Mouse (Mus musculus): Measurements from ENCODE around the gene Tor3a.

Gene Tor3a

DNA sequence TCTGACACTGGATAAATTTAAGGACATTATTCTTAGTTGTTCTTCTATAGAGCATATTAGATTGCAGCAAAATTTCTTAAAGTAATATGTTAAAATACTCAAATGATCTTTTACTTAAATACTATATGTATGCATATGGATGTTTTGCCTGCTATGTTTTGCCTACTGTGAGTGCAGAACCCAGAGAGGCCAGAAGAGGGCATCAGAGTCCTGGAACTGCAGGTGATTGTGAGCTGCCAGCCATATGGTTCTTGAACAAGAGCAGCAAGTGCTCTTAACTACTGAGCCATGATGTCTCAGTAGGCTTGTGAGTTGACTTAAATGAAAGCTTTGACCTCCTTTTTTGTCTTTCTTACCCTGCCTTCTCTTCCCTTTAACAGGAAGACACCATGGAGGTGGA lies 43.2 kb downstream of the Tor3a start:
- no peak for DNase-seq

DNA sequence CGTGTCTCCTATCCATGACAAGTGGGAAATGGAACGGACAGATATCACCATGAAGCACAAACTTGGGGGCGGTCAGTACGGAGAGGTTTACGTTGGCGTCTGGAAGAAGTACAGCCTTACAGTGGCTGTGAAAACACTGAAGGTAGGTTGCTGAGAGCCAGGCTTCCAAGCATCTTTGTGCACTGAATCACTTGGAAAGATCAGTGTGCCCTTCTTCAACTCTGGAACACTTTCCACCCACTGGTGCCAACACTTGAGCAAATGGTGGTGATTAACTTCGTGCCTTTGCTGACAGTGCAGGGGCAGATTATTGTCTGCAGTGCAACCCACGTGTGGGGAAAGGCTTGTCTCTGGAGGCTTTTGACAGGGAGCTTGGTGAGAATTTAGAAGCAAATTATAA lies 44.2 kb downstream of the Tor3a start:
- no peak for DNase-seq

DNA sequence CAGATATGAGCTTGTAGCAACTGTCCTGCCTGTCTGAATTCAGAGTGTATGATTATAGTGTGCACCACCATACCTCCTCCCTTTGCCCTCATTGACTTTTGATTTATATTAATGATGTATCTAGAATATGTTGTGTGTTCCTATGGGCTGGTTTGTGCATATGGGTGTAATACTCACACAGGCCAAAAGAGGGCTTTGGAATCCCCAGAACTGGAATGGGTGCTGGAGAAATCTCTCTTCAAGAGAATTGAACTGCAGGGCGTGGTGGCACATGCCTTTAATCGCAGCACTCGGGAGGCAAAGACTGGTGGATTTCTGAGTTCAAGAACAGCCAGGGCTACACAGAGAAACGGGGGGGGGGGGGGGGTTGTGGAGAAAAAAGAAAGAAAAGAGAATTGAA lies 47.4 kb downstream of the Tor3a start:
- no peak for DNase-seq

DNA sequence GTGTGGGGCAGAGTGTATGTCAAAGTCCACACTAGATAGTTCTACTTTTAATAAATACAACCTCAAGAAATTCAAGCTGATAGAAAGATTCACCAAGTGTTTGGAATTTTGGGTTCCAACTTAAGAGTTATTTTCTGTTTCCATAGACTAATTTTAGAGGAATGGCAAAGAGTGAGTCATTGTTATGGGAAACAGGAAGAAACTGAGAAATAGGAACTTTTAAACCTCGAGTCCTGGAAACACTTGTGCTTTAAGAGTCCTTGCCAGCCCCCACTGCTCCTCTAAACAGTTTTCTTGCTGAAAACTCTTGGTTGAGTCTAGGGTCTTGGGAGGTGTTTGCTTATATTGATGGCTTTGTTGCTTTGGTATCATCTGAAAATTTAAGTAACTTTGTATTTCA lies 49.9 kb downstream of the Tor3a start:
- DNase-seq: no peak

DNA sequence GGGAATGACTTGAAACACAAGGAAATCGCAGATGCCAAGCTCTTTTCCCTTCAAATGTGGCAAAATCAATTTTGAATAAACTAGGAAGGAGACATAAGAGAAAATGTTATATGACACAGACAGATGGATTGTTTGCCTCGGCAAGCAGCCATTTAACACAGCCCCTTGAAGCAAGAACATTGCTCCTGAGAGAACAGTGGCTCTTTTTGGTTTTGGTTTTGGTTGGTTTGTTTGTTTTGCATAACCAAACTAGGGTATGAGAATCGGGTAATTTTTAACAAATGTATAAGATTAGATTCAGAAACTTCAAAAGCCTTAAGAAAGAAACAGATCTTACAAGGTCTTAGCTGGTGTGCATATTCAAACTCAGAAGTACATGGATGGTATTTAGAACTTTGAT lies 53.2 kb downstream of the Tor3a start:
- DNase-seq: no peak

DNA sequence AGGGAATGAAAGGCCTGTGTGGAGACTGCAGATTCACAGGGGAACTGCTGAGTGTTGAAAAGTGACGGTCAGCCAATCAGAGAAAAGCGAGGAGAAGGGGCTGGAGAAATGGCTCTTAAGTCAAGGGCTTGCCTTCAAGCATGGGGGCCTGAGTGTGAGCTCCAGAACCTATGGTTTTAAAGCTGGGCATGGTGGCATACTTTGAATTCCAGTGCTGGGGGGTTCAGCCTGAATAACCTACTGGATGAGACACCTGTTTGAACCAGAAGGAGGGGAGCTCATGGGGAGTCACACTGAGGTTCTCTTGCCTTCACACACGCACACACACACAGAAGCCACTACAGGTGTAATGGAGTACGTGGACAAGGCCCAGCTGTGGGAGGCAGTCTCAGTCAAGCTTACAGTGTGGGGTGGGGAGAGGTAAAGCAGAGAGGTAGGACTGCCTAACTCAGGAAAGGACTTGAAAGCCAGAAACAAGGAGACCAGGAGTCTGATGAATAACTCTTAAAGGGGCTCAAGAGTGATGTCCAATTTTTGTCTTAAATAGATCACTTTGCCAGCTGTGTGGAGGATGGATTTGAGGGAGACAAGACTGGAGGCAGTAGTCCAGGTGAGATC lies 53.8 kb downstream of the Tor3a start:
- DNase-seq: no peak

DNA sequence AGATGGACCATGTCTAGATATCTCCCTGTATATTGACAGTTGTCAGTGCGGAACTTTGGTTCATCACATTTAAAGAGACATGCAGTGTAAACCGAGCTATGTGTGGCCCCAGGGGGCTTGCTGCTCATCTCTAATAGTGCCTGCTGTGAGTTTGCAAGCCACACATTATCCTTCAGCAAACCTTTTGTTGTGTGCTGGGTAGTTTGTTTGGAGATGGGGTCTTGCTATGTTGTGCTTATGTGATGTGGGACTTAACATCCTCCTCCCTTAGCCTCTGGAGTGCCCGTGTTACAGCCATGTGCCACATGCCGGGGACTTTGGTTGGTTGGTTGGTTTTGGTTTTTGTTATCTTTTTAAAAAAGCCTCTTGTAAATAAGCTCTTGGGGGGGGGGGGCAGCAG lies 56.3 kb downstream of the Tor3a start:
- DNase-seq: no peak

DNA sequence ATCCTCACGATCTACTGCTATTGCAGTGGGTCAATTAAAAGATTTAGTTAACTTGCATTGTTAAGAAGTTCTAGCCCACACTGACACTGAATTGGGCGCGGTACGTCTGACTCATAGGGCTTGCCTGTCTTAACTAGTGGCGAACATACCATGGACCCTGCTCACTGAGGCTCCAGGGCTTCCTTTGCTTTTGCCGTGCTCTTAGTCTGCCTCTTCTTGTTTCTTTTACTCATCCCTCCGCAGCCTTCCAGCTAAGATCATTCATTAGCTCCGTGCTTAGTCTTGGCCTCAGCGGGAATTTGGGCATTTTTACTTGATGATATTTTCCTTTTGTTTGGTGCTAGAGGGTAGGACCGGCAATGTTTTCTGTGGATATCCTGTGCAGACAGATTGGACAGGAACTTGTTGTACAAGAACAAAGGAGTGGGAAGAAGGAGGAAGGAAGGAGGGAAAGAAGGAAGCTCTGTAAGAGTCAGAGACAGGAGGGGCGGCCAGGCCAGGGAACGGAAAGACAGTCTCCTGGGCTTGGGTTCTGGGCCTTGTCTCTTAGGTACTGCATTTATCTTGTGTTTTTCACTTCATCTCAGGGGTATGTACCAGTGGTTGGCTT lies 57.1 kb downstream of the Tor3a start:
- no peak for DNase-seq

DNA sequence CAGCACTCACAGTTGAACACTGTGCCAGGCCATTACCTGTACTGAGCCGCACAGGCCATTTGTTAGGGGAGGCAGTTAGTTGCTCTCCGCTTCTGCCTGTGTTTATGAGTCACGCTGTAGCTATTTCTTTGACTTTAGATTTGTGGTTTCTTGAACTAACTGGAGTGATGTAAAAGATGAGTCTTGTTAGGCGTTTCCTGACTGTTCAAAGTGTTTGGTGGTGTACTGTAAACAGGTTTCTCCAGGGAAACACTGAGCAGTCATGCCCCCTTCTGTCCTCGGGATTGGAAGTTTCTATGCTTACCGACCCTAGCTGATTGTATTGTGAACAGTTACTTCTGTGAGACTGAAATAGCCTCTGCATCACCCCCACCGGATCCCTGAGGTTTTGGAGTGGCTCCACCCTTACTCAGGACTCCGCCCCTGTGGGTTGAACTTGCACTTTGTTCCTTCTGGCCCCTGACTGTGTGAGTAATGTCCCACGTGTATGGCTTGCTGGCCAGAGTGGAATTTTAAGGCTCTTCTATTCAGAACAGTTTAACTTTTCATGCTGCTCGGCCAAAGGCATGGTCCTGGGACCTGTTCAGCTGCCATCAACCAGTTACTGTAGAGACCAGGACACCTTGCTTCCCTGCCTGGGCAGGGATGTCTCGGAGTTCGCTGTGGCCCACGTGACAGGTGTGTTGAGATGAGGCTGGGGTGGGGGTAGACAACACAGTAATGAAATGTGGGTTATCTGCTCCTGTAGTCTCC lies 58.6 kb downstream of the Tor3a start:
- DNase-seq: peak; percentile 60 to 71

DNA sequence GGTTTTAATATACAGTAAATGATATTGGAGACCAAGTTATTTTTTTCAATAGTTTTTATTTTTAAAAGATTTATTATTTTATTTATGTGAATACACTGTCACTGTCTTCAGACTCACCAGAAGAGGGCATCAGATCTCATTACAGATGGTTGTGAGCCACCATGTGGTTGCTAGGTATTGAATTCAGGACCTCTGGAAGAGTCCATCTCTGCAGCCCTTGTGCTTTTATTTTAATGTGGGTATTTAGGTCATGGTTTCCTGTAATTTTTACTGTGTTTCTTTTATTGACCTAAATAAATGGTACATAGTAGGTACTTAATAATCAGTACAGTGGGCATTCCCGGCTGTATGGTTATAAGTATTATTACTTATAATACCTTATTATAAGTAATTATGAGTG lies 59.4 kb downstream of the Tor3a start:
- no peak for DNase-seq

DNA sequence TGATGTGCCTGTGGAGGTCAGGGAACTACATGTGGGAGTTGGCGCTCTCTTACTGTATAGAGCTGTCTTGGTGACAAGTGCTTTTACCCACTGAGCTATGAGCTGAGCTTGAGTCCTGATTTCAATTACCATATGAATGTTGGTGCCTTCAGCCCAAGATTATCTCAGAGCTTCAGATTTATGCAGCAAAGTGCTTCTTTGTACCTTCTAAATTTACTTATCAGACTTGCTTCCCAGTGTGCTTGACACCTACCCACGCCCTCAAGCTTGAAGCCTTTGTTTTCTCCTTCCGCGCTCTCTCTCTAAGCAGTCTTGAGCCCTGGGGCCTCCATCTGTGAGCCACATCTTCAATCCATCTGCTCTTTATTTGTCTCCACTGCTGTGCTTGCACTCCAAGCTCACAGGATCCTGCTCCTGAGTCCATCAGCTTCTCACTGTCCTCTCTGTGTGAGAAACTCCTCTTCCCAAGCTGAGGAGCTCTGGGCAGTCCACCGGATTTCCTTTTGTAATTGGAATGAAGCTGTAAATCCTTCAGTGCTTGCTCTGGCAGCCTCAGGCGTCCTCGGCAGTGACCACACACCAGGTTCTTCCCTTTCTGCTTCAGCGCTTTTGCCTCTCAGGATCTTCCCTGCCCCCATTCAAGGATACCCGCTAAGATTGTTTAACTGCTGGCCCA lies 60.2 kb downstream of the Tor3a start:
- DNase-seq: no peak

DNA sequence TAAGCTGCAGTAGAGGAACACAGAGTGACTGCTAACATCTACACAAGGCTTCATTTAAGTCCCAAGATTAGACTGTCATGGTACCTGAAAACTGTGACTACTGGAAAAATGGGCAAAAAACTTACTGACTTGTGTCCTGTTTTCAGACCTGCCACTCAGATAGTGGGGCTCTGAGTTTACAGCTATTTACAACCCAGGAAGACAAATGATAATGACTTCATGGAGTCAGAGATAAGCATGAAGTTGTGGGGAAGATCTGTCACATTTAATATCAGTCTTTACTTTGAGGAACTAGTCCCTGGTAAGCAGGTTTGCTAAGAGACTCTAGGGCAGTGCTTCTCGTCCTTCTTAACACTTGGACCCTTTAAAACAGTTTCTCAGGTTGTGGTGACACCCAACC lies 63.9 kb downstream of the Tor3a start:
- DNase-seq: no peak

DNA sequence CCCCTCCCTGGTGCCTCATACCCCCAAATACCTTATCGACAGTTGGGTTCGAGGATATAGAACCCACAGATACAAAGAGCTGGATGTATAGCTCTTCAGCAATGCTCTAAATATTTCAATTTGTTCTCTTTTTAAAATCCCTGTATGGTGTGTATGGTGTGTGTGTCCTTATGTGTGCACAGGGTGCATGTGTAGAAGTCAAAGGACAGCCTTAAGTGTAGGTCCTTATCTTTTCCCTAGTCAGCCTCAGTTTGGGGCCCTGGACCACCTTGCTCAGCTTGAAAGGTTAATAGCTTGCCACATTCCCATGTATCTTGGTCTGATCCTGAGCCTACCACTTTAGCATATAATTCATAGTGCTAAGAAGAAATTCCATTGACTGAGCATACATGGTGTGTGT lies 65.7 kb downstream of the Tor3a start:
- no peak for DNase-seq

DNA sequence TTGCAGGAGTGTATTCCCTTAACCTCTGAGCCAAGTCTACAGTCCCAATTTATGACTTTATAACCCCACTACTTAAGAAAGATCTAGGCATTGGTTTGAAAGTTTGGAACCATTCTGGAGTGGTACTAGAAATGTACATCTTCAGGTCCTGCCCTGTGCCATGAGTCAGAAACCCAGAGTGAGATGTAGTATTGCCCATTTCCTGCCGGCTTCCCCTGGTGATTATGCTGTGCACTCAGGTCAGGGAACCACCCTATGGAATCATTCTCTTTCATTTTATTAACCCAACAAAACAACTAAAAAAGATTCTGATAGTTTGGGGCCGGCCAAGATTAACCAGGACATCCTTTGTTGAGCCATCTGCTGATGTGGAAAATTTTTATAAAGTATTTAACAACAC lies 68.2 kb downstream of the Tor3a start:
- no peak for DNase-seq

DNA sequence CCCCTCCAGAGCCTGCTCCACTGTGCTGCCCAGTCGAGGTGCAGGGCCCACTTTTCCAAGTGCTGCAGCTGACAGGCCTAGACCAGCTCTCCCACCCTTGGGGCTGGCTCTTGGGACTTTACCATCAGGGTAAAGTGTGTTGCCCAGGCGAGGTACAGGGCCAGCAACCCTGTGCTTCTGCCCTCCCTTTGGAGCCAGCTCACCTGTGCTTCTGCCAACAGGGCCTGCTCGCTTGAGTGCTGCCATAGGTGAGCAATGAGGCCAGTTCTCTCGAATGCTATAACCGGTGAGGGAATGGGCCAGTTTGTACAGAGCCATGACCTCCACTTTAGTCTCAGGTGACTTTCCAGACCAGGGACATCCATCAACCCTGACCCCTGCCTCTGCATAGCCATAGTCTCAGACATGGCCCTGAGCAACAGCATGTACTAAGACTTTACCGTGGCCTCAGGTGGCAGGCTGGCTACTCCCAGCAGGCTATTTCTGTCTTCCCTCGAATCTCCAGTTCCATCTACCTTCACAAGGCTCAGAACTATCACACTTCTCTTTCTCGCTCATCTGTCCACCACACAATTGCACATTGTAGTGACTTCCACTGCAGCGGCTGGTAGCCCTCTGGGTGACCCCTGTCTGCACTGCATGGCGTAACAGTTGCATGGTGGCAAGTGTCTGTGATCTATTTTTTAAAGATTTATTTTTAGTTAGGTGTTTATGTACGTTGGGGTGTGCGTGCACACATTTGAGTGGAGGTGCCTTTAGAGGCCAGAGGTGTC lies 68.9 kb downstream of the Tor3a start:
- DNase-seq: no peak
